Mouse (Mus musculus) neutrophil, adult 5-6 weeks (primary cell): ENCODE results near the gene Map3k10. TPM values are rescaled to one million over a fixed set of nuclear protein-coding genes. Genes with fewer than 3 reads are reported as not detected.

Source experiments
- ATAC-seq: fragments of 151-379, 151-347 bp; 2 replicates; pipeline ENCODE4 v1.8.0; 2017; ENCODE audit warnings: mild to moderate bottlenecking, moderate TSS enrichment; ENCODE audit not compliant: insufficient number of reproducible peaks, poor library complexity, low FRiP score, severe bottlenecking; ENCODE audit errors: extremely low read depth
- total RNA-seq: library from RNA; stranded (forward); fragments of 200-1000 nt; gene quantifications from 2 replicates; pipeline ENCODE4 v1.2.3, GENCODE M21; 2017

Gene Map3k10
- 3.7 and 7.2 TPM in 2 replicates for total RNA-seq

DNA sequence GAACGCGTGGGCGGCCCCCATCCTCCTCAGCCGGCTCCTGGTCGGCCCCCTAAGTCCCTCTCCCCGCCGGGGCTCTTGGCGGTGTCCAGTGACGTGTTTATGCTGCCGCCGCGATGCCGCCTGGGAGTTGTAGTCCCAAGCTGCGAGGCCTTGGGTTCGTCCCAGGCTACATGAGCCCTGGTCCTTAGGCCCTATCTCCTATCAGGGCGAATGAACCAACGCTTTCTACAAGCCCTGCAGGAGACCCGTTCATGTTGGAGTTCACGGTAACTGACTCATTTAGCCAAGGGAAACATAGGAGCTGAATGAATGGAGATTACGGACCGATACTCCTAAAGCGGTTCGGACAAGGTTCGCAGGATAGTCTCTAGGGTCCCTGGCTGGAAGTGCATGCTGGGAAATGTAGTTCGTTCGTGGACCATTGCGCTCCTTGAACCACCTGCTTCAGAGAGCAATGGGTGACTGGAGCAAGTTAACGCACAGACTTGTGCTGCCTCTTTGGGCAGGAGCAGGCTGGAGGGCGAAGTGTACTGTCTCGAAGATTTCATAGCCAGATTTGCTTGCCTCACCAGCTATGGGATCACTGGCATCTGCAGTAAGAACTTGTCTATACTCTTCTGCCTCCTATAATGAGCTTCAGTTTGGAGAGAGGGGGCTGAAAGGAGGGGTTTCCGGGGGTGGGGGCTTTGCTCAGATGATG is at the start of gene Map3k10:
Map3k10 (minus strand) TSS at position 77 of the 700 bp plus-strand sequence.
- ATAC-seq = peak; percentile 93

DNA sequence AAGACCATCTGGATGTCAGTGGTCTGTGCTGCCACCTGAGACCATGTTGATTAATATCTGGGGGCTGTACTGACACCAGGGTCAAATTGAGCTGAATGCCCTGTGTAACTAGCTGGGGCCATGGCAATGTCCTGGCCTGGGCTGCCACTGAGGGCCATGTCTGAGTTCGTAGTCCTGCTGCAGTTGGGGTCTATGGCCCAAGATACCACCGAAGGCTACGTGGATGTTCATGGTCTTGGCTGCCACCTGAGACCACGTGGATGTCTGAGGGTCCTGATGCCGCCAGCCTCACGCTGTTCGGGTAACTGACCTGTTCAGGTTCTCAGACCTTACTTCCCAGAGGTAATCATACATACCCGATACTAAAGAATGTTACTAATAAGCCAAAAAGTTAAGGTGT is 47.6 kb upstream of the Map3k10 start:
- ATAC-seq = no peak

DNA sequence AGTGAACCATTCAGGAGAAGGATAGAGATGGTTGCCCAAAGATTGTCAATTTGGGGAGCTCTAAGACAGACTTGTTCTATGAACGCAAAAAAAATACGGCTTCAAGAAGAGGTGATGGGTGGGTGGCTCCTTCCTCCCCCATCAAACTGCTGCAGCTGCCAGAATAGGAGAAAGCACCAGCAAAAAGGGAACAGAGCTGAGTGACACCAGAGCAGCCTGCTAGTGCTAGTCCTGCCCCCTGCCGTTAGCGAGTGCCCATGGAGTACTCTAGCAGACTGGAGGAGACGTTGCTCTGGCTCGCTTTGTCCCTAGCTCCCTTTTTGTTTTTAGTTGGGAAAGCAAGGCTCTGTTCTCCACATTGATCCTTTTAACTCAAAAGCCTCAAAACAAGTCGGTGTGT is 36.0 kb upstream of the Map3k10 start:
- no peak for ATAC-seq

DNA sequence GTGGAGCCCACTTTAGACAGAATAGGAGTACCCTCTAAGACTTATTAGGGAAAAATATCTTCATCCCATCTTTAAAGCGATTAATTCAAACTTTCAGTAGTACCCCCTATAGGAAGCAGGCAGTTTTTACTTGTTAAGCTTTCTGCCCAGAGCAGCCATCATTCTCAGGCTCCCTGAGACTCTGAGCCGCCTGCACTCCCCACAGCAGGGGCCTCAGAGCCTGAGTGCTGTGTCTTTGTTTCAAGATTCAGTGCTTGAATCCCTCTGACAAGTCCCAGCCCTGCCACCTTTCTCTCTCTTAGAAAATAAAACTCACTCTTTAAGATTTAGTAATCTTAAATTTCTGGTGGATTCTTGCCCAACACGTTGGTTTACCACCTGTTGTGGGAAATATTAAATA is 22.3 kb upstream of the Map3k10 start:
- ATAC-seq = no peak

DNA sequence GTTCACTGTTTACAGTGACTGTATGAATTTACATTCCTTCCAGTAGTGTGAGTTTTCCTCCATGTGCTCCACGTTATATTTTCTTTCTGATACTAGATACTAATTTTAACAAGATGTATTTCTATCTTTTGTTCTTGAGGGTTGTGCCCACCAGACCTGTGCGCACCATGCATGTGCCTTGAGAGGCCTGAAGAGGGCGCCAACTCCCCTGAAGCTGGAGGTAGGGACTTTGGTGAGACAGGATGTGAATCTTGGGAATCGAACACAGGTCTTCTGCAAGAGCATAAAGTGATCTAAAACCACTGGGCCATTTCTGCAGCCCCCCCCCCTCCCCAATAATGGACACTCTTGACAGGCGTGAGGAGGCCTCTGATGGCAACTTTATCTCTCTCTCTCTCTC is 16.7 kb upstream of the Map3k10 start:
- no peak for ATAC-seq

DNA sequence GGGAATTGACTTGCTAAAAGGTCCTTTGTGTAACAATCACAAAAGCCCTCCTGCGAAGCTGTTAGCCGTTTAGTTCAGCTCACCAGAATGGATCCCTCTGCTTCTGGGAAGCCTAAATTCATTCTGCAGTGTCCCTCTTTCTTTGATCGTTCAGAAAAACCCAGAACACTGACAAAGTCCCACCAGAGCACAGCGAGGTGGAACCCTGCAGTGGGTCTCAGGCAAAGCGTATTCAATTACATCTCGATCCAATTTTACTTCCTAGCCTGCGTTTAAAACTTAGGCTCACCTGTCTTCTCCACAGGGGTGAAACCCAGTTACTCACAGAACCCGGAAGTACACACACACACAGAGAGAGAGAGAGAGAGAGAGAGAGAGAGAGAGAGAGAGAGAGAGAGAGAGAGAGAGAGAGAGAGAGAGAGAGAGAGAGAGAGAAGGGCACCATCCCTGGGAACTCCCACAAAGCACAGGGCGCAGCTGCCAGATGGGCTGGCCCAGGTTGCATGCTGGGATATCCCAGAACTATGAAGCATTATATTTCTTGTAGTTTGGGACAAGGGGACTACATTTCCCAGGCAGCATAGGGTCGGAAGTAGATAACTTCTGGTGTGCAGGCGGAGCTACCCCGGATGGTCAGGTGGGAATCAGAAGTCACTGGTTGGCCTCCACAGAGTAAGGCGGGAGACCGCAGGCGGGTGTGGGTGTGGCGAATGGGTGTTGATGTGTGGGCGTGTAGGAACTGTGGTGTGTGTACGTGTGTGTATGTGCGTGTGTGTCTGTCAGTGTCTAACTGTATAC is 14.6 kb upstream of the Map3k10 start, which contains the start of gene Zfp607b:
Zfp607b (plus strand) TSS at position 526 of the 798 bp plus-strand sequence.
- ATAC-seq = peak; percentile 95

DNA sequence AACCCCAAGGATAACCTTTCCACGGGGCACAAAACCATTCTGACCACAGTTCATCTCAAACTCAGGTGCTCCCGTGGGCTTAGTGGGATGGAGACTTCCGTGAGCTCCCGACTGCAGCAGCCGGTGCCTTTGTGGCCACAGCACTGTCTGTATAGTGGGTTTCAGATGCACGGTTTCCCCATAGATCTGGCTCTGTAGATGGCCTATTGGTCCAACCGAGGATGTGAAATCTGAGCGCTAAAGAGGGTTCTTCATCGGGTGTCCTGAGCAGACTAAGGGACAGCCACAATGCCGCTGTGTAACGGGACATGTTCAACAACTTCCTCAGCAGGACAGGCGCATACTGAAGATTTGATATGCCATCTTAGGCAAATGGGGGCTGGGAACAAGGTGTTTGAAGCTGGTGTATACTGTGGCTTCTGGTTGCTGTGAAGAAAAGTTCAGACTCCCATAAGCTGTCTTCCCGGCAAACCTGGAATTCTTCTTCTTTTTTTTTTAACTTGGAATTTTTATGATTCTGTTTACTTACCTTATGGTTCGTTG is 13.9 kb upstream of the Map3k10 start:
- no peak for ATAC-seq

DNA sequence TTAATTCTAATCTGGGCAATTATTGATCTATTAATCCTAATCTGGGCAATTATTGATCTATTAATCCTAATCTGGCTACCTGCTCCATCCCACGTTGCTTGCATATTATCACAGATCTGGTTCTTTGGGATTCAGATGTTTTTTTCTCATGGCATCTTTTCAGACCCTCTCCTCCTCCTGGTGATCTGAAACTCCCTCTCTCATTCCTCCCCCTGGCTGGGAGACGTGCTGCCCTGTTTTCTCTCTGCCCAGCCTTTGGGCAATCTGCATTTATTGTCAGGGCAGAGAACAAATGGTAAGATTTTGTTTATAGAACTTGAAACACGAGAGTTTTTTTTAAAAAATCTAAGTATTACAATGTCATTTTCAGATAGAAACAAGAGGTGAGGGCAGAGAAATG is 13.4 kb upstream of the Map3k10 start:
- ATAC-seq = no peak

DNA sequence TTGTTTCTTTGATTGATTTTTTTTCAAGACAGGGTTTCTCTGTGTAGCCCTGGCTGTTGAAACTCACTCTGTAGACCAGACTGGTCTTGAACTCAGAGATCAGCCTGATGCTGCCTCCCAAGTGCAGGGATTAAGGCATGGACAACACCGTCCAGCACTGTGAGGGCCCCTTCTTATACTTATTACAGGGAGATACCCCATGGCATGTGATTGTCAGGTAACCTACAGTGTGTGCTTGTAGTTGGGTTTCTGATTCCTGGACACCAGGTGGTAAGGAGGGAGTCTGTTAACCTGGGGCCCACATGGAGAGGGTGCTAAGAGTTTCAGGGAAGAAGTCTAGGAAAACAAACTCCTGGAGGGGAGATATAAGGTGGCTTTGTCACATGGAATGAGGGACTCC is 12.6 kb upstream of the Map3k10 start:
- ATAC-seq = no peak

DNA sequence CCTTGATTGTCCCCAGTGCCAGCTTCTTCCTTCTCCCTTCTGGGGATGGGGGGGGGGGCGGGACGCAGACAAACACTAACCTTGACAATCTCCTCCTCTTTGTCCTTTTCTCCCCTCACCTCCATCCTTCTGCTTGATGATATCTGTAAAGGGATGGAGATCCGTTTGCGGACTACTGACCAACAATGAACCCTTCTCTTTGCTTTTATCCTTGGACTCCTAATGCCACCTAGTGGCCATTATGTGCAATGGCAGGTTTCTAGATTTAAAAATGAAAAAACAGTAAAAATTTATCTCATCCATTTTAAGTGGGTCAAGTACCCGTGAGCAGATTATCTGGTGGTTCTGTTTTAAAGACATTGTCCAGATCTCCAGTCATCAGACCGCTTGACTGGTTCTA is 11.3 kb upstream of the Map3k10 start:
- peak; percentile 17; the same call in 1 of the 2 replicates for ATAC-seq

DNA sequence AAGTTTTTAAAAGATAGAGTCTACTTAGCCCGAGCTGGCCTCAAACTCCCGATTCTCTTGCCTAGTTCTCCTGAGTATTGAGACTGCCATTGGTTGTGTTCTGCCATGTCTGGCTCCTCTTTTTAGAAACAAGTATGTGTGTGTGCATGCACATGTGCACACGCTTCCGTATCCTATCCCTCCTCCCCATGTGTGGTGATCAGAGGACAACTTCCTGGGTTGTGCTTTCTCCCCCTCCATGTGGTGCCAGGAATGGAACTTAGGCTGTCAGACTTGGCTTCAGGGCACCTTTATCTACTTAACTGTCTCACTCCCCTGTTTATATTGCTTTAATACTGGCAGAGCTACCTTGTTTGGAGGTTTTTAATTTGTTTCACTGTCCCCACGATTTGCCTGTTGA is 10.8 kb upstream of the Map3k10 start:
- ATAC-seq = no peak

DNA sequence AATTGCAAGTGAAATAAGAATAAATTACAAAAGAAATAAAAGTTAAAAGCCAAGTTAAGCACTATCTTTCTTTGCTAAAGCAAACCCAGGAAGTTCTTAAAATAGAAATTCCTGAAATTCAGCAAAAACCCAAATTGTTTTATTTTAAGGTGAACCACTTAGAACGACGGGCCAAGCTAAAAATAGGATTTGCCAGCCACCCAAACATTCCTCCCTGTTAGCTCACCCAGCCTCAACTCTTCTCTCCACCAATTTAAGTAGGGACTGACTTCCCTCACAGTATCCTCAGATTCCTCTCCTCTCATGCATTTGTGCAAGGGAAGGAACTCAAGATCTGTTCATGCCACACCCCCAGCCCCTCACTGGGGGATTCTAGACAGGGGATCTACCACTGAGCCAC is 8.8 kb upstream of the Map3k10 start:
- no peak for ATAC-seq

DNA sequence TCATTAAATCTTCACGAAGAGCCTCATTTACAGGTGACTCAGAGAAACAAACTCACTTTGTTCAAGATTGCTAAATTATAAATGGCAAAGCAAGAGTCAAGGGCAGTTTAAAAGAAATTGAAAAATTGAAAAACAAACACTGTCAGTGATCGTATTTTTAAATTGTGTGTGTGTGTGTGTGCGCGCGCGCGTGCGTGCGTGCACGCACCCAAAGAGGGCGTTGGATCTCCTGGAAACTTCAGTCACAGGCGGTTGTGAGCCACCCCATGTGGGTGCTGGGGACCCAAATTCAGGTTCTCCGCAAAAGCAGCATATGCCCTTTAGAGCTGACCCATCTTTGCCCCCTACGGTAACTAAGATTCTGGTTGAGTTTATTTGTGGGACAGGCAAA is 819 bp upstream of the Map3k10 start:
- no peak for ATAC-seq

DNA sequence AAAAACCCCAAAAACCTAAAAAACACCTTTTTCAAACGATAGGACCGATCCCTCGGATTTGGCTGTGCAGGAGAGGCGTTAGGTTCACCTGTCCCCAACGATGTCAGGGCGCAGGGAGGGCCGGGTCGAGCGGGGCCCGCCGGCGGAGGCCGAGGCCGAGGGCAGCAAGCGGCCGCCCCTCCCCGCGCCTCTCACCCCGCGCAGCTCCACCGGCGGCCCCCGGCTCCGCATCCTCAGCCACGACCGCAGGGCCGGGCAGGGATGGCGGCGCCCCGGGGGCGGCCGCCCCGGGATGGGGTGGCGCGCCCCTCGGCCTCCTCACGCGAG is 240 bp downstream of the Map3k10 start:
- ATAC-seq = no peak

DNA sequence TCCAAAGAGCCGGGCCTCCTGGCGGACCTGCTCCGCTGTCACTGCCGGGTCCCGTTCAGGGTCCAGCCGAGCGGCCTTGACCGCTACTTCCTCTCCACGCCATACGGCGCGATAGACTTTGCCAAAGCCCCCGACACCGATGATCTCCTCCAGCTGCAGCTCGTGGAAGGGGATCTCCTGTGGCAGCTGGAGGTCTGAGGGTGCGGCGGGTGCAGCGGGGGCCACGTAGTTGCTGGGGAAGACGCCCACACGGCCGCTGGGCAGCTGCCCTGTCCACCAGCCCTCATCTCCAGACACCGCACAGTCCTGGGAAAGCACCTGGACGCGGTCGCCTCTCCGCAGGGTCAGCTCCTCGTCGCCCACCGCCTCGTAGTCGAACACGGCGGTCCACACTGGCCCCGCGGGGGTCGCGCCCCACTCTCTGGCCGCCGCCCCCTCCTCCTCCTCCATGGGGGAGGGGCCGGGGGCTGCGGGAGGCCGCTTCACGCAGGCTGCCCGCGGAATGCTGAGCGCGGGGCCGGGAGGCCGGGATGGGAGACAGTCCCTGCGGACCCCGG is 745 bp downstream of the Map3k10 start:
- no peak for ATAC-seq

DNA sequence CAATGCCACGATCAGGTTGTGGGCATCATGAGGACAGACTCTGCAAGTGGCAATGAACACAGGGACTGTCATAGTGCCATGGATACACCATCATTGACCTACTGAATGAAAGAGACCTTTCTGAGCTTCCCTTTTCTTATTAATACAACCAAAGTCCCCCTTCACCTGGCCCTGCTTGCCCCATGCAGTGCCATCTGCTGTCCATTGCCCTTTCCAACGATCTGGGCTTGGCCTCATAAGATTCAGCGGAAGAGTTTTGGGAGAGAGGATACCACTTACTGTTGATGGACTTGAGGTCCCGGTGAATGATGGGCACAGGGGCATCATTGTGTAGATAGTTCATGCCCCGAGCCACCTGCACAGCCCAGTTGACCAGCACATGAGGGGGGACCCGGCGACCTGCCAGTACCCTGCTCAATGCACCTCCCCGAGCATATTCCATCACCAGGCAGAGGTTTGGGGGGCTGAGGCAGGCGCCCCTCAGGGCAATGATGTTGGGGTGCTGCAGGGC is 1.3 kb downstream of the Map3k10 start:
- ATAC-seq = no peak

DNA sequence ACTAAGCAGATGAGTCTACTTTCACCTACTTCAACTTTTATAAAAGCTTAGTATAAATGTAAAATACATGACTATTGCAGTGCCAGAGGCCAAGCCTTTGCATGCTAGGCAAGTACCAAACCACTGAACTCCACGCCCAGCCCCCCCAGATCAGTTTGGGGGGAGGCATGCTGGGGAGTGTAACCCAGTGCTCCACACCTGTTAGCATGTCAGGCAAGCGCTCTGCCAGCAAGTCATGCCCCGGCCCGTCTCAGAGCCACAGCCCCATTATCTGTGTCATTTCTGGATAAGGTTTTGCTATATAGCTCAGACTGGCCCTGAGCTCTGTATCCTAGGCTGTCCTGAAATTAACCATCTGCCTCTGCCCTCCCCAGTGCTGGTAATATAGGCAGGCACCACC is 12.4 kb downstream of the Map3k10 start:
- no peak for ATAC-seq

DNA sequence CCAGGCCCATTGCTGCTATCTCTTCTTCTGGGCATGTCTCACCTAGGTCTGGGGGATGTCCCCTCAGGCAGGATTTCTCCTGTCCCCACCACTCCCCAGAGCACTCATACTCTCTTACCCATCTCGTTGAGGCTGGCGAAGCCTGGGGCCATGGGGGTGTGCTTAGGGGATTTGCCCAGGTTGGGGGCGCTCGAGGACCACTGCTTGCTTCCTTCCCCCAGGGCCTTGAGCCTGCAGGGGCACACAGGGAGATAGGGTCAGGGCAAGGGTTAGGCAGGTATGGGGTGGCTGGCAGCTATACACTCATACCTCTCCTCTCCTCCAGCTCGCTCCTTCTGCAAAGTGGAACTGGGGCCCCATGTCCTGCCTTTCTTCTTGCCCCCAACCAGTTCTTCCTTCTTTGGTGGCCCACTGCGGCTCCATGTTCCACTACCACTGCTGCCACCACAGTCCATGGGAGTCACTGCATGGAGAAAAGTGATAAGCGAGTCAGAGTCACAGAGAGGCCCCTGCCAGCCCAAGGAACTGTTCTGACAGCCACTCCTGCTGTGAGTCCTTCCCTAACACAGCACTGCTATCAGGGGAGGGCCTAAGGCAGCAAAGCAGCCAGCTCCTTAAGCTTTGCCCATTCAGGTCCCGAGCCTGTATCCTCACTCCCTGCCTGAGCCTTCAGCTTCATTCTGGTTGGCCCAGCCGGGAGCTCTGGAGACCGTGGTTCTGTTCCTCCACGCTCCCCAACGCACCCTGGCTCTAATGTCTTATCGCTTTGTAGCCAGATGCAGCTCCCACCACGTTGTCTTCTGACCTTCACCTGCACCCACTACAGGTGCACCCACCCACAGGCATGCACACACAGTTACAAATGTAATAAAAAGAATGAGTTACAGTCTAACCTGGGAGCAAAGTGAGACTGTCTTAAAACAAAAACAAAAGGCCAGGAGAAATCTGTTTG is 15.4 kb downstream of the Map3k10 start:
- ATAC-seq = no peak
